Mouse (Mus musculus) heart, adult 2 months (tissue): Measurements from ENCODE around the gene Col5a3.

Source experiments
- CTCF ChIP-seq: fragments of 200-600 bp; IDR thresholded peaks from 2 replicates; pipeline ENCODE4 v1.8.1; 2022; ENCODE audit warnings: antibody characterized with exemption, mild to moderate bottlenecking, moderate library complexity
- EP300 ChIP-seq: fragments of 200-500 bp; IDR thresholded peaks from 2 replicates; pipeline ENCODE4 v1.6.1; 2011; ENCODE audit warnings: low read depth, low read length, control low read depth; ENCODE audit not compliant: insufficient read depth

DNA sequence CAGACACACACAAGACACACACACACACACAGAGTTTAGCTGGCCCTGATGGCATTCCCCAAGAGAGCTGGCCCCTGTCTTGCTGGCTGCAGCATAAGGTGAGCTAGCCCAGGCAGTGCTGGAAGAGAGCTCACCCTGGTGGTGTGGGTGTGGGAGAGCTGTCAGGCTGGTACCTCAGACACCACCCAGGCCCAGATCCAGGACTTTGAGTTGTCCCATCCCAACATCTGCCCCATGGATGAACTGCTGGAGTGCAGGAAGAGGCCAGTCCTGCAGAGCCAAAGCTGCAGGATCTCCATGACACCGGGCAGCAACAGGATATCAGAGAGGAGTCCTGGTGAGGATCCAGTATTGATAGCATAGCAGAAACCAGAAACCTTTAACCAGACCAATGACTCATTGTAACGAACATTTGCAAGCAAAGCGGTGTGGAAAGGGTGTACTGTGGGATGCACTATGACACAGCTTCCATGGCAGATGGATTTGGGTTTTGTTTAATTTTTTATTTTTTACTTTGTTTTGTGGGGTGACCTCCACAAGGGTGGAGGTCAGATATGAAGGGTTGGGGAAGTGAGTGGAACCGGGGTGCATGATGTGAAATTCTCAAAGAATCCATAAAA, 58.7 kb downstream of the Col5a3 start:
- TF ChIP-seq CTCF (no peak), EP300 (no peak)
